ENCODE assay signal across 8 mouse cellular contexts in genomic region chr1:75504256-75505045, GRCm38 (mm10). TPM values are rescaled to one million over a fixed set of nuclear protein-coding genes. Genes with fewer than 3 reads are reported as not detected.
DNase-seq lines count a peak whose midpoint lies in the region; ATAC-seq and TF ChIP-seq lines count a peak whose summit lies in the region.
"Had no signal": no experiment of that assay in that cellular context is flagged by ENCODE, and none has a peak within 500 bp of the region (broad histone marks: within the 10 kb centered on the region; RNA-seq: fewer than 3 reads in every experiment).

No protein-coding gene starts in this region.

- peaks cover 38% of the 10 kb centered on the region for H3K36me3 ChIP-seq in kidney, embryonic 16.5 days (ENCODE audit: insufficient read depth, low read length)
- H3K36me3 ChIP-seq in intestine, embryonic 15.5 days = peaks cover 24% of the 10 kb centered on the region
- H3K36me3 ChIP-seq in myocyte (ENCODE audit: control insufficient read depth, insufficient read depth) = peaks cover 4% of the 10 kb centered on the region

- peaks cover 37% of the 10 kb centered on the region for H3K4me1 ChIP-seq in kidney, embryonic 16.5 days (ENCODE audit: insufficient read depth, low read length)
- H3K4me1 ChIP-seq in embryonic fibroblast, embryonic 13.5 days (ENCODE audit: control insufficient read depth, insufficient read depth, low read length) = no peaks in the 10 kb centered on the region
- H3K4me1 ChIP-seq in intestine, embryonic 15.5 days (replicated peaks) = peaks cover 32% of the 10 kb centered on the region

- no peaks in the 10 kb centered on the region for H3K27me3 ChIP-seq in kidney, embryonic 16.5 days (ENCODE audit: insufficient read depth, low read length)
- no peaks in the 10 kb centered on the region for H3K27me3 ChIP-seq in intestine, embryonic 15.5 days (replicated peaks)
- H3K27me3 ChIP-seq in myocyte (ENCODE audit: control insufficient read depth, insufficient read depth, insufficient read length) = peaks cover under 1% of the 10 kb centered on the region

- 52% methylated on average over 9 of the region's 9 CpGs for WGBS in kidney, embryonic 16.5 days
- 56% methylated on average over 9 of the region's 9 CpGs for WGBS in intestine, embryonic 15.5 days

- no peaks in the 10 kb centered on the region for H3K79me2 ChIP-seq in myocyte (ENCODE audit: control insufficient read depth, insufficient read depth)

- no peak for ATAC-seq in kidney, embryonic 16.5 days (ENCODE audit: low FRiP score, low TSS enrichment)
- ATAC-seq in intestine, embryonic 15.5 days = no peak

- peak overlapping the region; percentile 95 for H3ac ChIP-seq in myocyte (ENCODE audit: control insufficient read depth, insufficient read length)

- DNase-seq in kidney, postnatal 25 days = no peak
- DNase-seq in gastrocnemius, postnatal 10 days = no peak
- no peak for DNase-seq in left cerebral cortex, adult 11 months (ENCODE audit: low spot score)

- H3K9ac ChIP-seq in kidney, embryonic 16.5 days (replicated peaks; ENCODE audit: low read length) = peak overlapping the region; percentile 86; the same call in 1 of the 2 replicates
- peak overlapping the region; percentile 80 for H3K9ac ChIP-seq in intestine, embryonic 15.5 days

- H3K27ac ChIP-seq in kidney, embryonic 16.5 days (ENCODE audit: low read length) = no peak overlapping the region
- no peak overlapping the region for H3K27ac ChIP-seq in embryonic fibroblast, embryonic 13.5 days (ENCODE audit: insufficient read depth, low read length)
- no peak overlapping the region for H3K27ac ChIP-seq in intestine, embryonic 15.5 days

- peak overlapping the region; percentile 67 for H3K4me3 ChIP-seq in kidney, embryonic 16.5 days (ENCODE audit: low read length)
- H3K4me3 ChIP-seq in embryonic fibroblast, embryonic 13.5 days (ENCODE audit: insufficient read depth, low read length) = peak overlapping the region; percentile 51
- H3K4me3 ChIP-seq in intestine, embryonic 15.5 days (replicated peaks) = peak overlapping the region; percentile 76
- H3K4me3 ChIP-seq in myocyte = peak overlapping the region; percentile 39

- H3K9me3 ChIP-seq in kidney, embryonic 16.5 days (ENCODE audit: low read length) = no peaks in the 10 kb centered on the region
- H3K9me3 ChIP-seq in intestine, embryonic 15.5 days = no peaks in the 10 kb centered on the region

- H3K4me2 ChIP-seq in kidney, embryonic 16.5 days (replicated peaks; ENCODE audit: low read depth, low read length) = peak overlapping the region; percentile 96
- peak overlapping the region; percentile 80 for H3K4me2 ChIP-seq in intestine, embryonic 15.5 days (replicated peaks)
- H3K4me2 ChIP-seq in myocyte (ENCODE audit: low read depth) = peak overlapping the region; percentile 76

- TF ChIP-seq CTCF in embryonic fibroblast, embryonic 13.5 days (IDR thresholded peaks at IDR 0.05; ENCODE audit: borderline replicate concordance, insufficient read depth, low read length) = no peak

- TF ChIP-seq POLR2A in embryonic fibroblast, embryonic 13.5 days (IDR thresholded peaks at IDR 0.05; ENCODE audit: low read depth, low read length) = peak; percentile 25; the same call in 1 of the 2 replicates
- TF ChIP-seq POLR2A in myocyte (IDR thresholded peaks at IDR 0.05; ENCODE audit: insufficient read length, low read depth) = no peak

TF ChIP-seq in myocyte, 11 proteins besides CTCF, POLR2A, EP300 and RAD21:
- TF ChIP-seq POLR2AphosphoS2 (IDR thresholded peaks at IDR 0.05; ENCODE audit: insufficient read length, low read depth) = no peak
- TF ChIP-seq SRF (IDR thresholded peaks at IDR 0.05; ENCODE audit: control insufficient read depth, insufficient read length, low read depth) = no peak
- no peak for TF ChIP-seq MYOD1 (IDR thresholded peaks at IDR 0.05; ENCODE audit: control insufficient read depth in 1 of 3, insufficient read length in 2 of 3, low read depth in 2 of 3)
TF ChIP-seq in myocyte: peak in this region for 0.

RNA-seq across cellular contexts. Expression of gene Obsl1, which starts 1.8 kb away (rescaled TPM):
- 55.7 and 60.9 TPM in 2 replicates for polyA plus RNA-seq in kidney, embryonic 16.5 days (2015; fragmentation: Nextera tagmentation; extraction: Ambion mirVana)
- 34.9 and 40.0 TPM in 2 replicates for polyA plus RNA-seq in embryonic fibroblast, embryonic 13.5 days (2011; ENCODE audit: insufficient read length, low read depth, missing spikeins)
- polyA plus RNA-seq in intestine, embryonic 15.5 days (2015; fragmentation: Nextera tagmentation; extraction: Ambion mirVana) = 70.3 and 70.5 TPM in 2 replicates
- polyA plus RNA-seq in myocyte (2012; fragmentation: generic; extraction: Trizol) = 148 TPM
- 100 to 1,000 TPM; 107 to 122 TPM for total RNA-seq in gastrocnemius, postnatal 10 days (2021)

RNA-seq across cellular contexts. Expression of gene Inha, which starts 2.4 kb away (rescaled TPM):
- 7.8 and 10.7 TPM in 2 replicates for polyA plus RNA-seq in kidney, embryonic 16.5 days (2015; fragmentation: Nextera tagmentation; extraction: Ambion mirVana)
- polyA plus RNA-seq in embryonic fibroblast, embryonic 13.5 days (2011; ENCODE audit: insufficient read length, low read depth, missing spikeins) = 3.5 and 5.5 TPM in 2 replicates
- 5.2 and 8.9 TPM in 2 replicates for polyA plus RNA-seq in intestine, embryonic 15.5 days (2015; fragmentation: Nextera tagmentation; extraction: Ambion mirVana)
- 4.7 TPM for polyA plus RNA-seq in myocyte (2012; fragmentation: generic; extraction: Trizol)
- 10 to 100 TPM; 11.9 to 12.8 TPM for total RNA-seq in gastrocnemius, postnatal 10 days (2021)

RNA-seq across cellular contexts. Expression of gene Stk11ip, which starts 16.9 kb away (rescaled TPM):
- 28.8 and 30.6 TPM in 2 replicates for polyA plus RNA-seq in kidney, embryonic 16.5 days (2015; fragmentation: Nextera tagmentation; extraction: Ambion mirVana)
- 8.7 and 13.4 TPM in 2 replicates for polyA plus RNA-seq in embryonic fibroblast, embryonic 13.5 days (2011; ENCODE audit: insufficient read length, low read depth, missing spikeins)
- 18.2 and 18.9 TPM in 2 replicates for polyA plus RNA-seq in intestine, embryonic 15.5 days (2015; fragmentation: Nextera tagmentation; extraction: Ambion mirVana)
- 33.3 TPM for polyA plus RNA-seq in myocyte (2012; fragmentation: generic; extraction: Trizol)
- 1 to 10 TPM; 7.5 to 8.9 TPM for total RNA-seq in gastrocnemius, postnatal 10 days (2021)

RNA-seq across cellular contexts. Expression of gene Tmem198, which starts 25.1 kb away (rescaled TPM):
- polyA plus RNA-seq in kidney, embryonic 16.5 days (2015; fragmentation: Nextera tagmentation; extraction: Ambion mirVana) = 0.77 and 0.99 TPM in 2 replicates
- polyA plus RNA-seq in embryonic fibroblast, embryonic 13.5 days (2011; ENCODE audit: insufficient read length, low read depth, missing spikeins) = 0.70 and 1.2 TPM in 2 replicates
- 2.2 and 2.4 TPM in 2 replicates for polyA plus RNA-seq in intestine, embryonic 15.5 days (2015; fragmentation: Nextera tagmentation; extraction: Ambion mirVana)
- polyA plus RNA-seq in myocyte (2012; fragmentation: generic; extraction: Trizol) = 0.78 TPM
- total RNA-seq in gastrocnemius, postnatal 10 days (2021) = under 1 TPM; 0.68 to 0.87 TPM
- total RNA-seq: hematopoietic stem cell, adult 5-6 weeks had no signal

RNA-seq across cellular contexts. Expression of gene Chpf, which starts 25.3 kb away (rescaled TPM):
- 37.9 and 38.6 TPM in 2 replicates for polyA plus RNA-seq in kidney, embryonic 16.5 days (2015; fragmentation: Nextera tagmentation; extraction: Ambion mirVana)
- polyA plus RNA-seq in embryonic fibroblast, embryonic 13.5 days (2011; ENCODE audit: insufficient read length, low read depth, missing spikeins) = 68.1 and 82.3 TPM in 2 replicates
- polyA plus RNA-seq in intestine, embryonic 15.5 days (2015; fragmentation: Nextera tagmentation; extraction: Ambion mirVana) = 35.9 and 36.9 TPM in 2 replicates
- 52.1 TPM for polyA plus RNA-seq in myocyte (2012; fragmentation: generic; extraction: Trizol)
- total RNA-seq in gastrocnemius, postnatal 10 days (2021) = 10 to 100 TPM; 22.2 to 32.0 TPM
